Mouse (Mus musculus) ES-Bruce4 (cell line): Measurements from ENCODE around the gene Fmn2. TPM values are rescaled to one million over a fixed set of nuclear protein-coding genes. Genes with fewer than 3 reads are reported as not detected.

ENCODE experiments used
- H3K27ac ChIP-seq: 2 replicates; pipeline ENCODE4 v1.5.1; 2012; ENCODE audit warnings: low read length, inconsistent platforms; ENCODE audit not compliant: insufficient read depth
- H3K27me3 ChIP-seq: 2 replicates; pipeline ENCODE4 v1.6.1; 2012; ENCODE audit warnings: mild to moderate bottlenecking, low read length, inconsistent platforms; ENCODE audit not compliant: control insufficient read depth, poor library complexity, insufficient read depth, severe bottlenecking
- H3K36me3 ChIP-seq: 2 replicates; pipeline ENCODE4 v1.6.1; 2012; ENCODE audit warnings: inconsistent platforms, mild to moderate bottlenecking, low read length, moderate library complexity; ENCODE audit not compliant: control insufficient read depth, poor library complexity, insufficient read depth, severe bottlenecking
- H3K4me1 ChIP-seq: one replicate; pipeline ENCODE4 v1.8.1; 2011; ENCODE audit warnings: low read length; ENCODE audit not compliant: control insufficient read depth, insufficient read depth
- H3K4me3 ChIP-seq: 2 replicates; pipeline ENCODE4 v1.5.1; 2011; ENCODE audit warnings: low read depth, mild to moderate bottlenecking, low read length
- H3K9ac ChIP-seq: 2 replicates; pipeline ENCODE4 v1.6.1; 2012; ENCODE audit warnings: low read depth, mild to moderate bottlenecking, inconsistent platforms; ENCODE audit not compliant: poor library complexity, severe bottlenecking
- H3K9me3 ChIP-seq: replicated peaks from 2 replicates; pipeline ENCODE4 v1.6.1; 2012; ENCODE audit warnings: mild to moderate bottlenecking, low read length, inconsistent platforms; ENCODE audit not compliant: control insufficient read depth, poor library complexity, insufficient read depth, severe bottlenecking
- CTCF ChIP-seq: IDR thresholded peaks from one replicate; pipeline ENCODE4 v1.8.1; 2011; ENCODE audit warnings: low read depth, low read length
- EP300 ChIP-seq: IDR thresholded peaks from 2 replicates; pipeline ENCODE4 v1.6.1; 2011; ENCODE audit warnings: low read depth, low read length; ENCODE audit not compliant: insufficient read depth
- POLR2A ChIP-seq: IDR thresholded peaks from one replicate; pipeline ENCODE4 v1.8.1; 2011; ENCODE audit warnings: low read length; ENCODE audit not compliant: insufficient read depth
- polyA plus RNA-seq: library from polyadenylated mRNA; stranded (reverse); fragments of >200 nt; gene quantifications from 2 replicates; pipeline ENCODE4 v1.2.4, GENCODE M21; 2011; ENCODE audit warnings: low read depth; ENCODE audit not compliant: missing spikeins, insufficient read depth, insufficient read length

Gene Fmn2
- polyA plus RNA-seq, 1 experiment = 4.0 TPM

DNA sequence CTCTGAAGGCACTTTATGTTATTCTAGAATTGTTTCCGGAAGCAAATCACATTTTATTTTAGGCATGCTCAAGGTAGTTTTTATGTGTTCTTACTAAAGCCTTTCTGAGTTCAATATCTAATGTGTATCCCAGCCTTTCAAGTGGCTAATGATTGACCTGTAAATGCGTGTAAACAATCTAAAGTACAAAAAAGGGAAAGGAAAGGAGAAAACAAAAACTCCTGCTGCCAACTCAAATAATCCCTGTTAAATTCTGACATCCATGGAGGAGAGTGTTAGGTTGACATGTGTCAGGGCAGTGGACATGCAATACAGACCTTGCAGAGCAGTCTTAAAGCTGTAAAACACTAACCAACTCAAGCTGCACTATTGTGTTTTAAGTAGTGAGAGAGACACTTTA, 241.0 kb downstream of the Fmn2 start:
- Histone ChIP-seq H3K27me3 (no peaks in the 10 kb centered on the region), H3K9ac (no peak overlapping the region), H3K27ac (no peak overlapping the region), H3K9me3 (no peaks in the 10 kb centered on the region), H3K4me1 (no peaks in the 10 kb centered on the region), H3K36me3 (no peaks in the 10 kb centered on the region), H3K4me3 (no peak overlapping the region)
- TF ChIP-seq POLR2A = no peak
- TF ChIP-seq CTCF = no peak
- TF ChIP-seq EP300 = no peak

DNA sequence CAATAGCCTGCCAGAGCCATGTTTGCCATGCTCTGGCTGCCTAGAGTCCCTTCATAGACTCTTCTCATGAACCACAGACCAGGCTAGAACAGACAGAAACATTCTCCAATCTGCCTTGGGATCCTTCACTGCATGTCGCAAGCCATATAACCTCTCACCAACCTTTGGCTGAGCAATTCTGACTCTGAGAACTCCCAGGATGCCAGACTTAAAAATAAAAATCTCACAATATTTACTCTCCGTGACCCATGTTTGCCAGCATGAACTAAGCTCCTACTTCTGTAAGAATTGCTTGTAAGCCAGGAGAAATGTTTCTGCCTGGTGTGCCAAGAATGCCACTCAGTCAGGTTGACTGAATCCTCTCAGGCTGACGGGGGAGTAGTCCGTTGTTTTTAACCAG, 246.9 kb downstream of the Fmn2 start:
- Histone ChIP-seq H3K9me3 (no peaks in the 10 kb centered on the region), H3K27me3 (no peaks in the 10 kb centered on the region), H3K9ac (no peak overlapping the region), H3K4me3 (no peak overlapping the region), H3K4me1 (no peaks in the 10 kb centered on the region), H3K36me3 (no peaks in the 10 kb centered on the region), H3K27ac (no peak overlapping the region)
- TF ChIP-seq POLR2A (no peak), EP300 (no peak), CTCF (no peak)

- Histone ChIP-seq H3K36me3 (no peaks in the 10 kb centered on the region), H3K27ac (no peak overlapping the region), H3K9ac (no peak overlapping the region), H3K4me3 (no peak overlapping the region), H3K9me3 (no peaks in the 10 kb centered on the region), H3K4me1 (no peaks in the 10 kb centered on the region), H3K27me3 (no peaks in the 10 kb centered on the region)
- TF ChIP-seq POLR2A (no peak), CTCF (no peak), EP300 (no peak)
Measured at GRCm38 (mm10) chr1:174750893-174751461, 249.4 kb downstream of the Fmn2 start.

DNA sequence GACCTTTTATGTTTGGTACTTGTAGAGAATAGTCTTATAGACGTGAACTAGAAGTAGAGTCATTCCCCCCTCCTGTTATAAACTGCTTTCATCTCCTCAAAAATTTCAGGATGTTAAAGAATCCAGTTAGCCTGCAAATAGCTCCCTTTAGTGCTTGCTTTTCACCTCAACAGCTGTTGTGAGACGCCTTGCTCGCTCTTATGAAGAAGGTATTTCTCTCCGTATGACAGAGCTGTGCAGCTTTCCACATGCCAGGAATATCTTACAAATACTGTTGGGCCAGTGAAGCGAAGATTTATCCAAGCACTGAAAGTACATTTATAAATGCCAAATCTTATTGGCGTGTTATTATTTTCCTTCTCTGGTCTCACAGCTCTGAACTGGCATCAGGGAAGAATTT, 257.7 kb downstream of the Fmn2 start:
- Histone ChIP-seq H3K9me3 (no peaks in the 10 kb centered on the region), H3K4me3 (no peak overlapping the region), H3K27me3 (no peaks in the 10 kb centered on the region), H3K4me1 (no peaks in the 10 kb centered on the region), H3K36me3 (no peaks in the 10 kb centered on the region), H3K27ac (no peak overlapping the region), H3K9ac (no peak overlapping the region)
- TF ChIP-seq POLR2A (no peak), EP300 (no peak), CTCF (no peak)

DNA sequence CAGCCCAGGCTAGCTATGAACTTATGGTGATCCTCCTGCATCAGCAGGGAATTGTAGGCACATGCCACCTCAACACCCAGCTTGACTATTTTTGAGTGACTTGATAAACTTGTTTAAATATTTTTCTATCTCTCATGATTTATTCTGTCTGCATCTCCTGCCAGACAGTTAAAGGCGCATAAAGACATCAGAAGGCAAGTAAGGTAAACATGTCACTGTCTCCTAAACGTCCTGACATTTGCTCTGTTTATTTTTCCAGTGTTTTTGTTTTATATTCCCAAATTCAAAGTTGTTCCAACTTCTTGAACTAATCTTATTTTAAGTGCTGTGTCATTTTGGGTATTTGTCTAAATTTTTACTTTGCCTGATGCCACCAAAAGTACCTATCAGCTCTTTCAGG, 264.1 kb downstream of the Fmn2 start:
- TF ChIP-seq EP300 = no peak
- no peak for TF ChIP-seq POLR2A
- TF ChIP-seq CTCF = no peak
- no peaks in the 10 kb centered on the region for H3K27me3 ChIP-seq
- no peak overlapping the region for H3K4me3 ChIP-seq
- H3K27ac ChIP-seq = no peak overlapping the region
- no peak overlapping the region for H3K9ac ChIP-seq
- H3K4me1 ChIP-seq = no peaks in the 10 kb centered on the region
- H3K9me3 ChIP-seq = no peaks in the 10 kb centered on the region
- no peaks in the 10 kb centered on the region for H3K36me3 ChIP-seq

DNA sequence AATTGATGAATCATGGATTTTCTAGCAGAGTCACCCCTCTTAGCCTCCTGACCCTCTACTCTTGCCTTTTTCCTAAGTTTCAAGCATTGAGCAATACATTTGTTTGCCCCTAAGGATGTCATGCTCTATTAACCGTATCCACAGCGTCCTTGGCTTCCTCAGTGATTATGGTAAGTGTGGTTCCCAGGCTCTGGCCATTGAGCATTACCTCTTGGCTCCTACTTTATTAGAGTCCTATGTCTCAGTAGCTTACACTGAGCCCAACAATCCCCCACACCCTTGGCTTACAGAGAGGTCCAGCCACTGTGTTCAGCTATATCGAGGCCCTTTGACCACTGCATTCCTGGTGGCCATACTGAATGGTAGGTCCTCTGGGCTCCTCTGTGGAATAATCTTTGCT, 265.2 kb downstream of the Fmn2 start:
- Histone ChIP-seq H3K9ac (no peak overlapping the region), H3K36me3 (no peaks in the 10 kb centered on the region), H3K9me3 (no peaks in the 10 kb centered on the region), H3K27ac (no peak overlapping the region), H3K27me3 (no peaks in the 10 kb centered on the region), H3K4me3 (no peak overlapping the region), H3K4me1 (no peaks in the 10 kb centered on the region)
- TF ChIP-seq POLR2A = no peak
- TF ChIP-seq EP300 = no peak
- TF ChIP-seq CTCF = no peak
